Mouse (Mus musculus) cerebral cortex, adult 2 months (tissue): Measurements from ENCODE around the gene Mgam.

Experiments used
- whole genome bisulfite sequencing: fragments of 180-500 bp; shearing (Covaris S2); methylation state at CpG from one replicate; pipeline ENCODE4 v1.1.7; 2018; 5-methylcytosine and 5-hydroxymethylcytosine counted together

Gene Mgam

DNA sequence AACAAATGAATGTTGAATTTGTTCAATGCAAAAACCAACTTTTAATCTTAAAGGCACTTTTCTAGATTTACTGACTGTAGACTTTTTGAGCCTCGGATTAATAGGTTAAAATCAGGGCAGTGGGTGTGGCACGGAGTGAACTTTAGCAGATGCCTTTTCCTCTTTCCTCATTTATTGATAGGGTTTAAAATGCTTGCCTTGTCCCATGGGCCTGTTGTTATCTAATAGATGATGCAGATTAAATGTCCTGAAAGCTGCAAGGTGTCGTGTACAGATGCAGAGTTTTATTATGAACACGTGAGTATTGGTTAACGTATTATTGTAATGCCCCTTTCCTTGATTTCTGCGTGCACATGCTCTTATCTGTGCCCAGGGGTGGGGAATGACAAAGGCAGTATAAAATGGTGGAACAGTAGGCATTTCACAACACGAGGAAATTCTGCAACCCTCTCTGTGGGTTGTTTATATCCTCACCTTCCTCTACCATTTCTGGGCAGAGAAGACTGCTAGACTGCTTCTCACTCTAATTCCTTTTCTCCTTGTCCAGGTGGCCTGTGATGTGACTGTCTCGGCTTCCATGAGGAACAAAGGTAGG is at the start of gene Mgam:
Gene Mgam (plus strand): TSS at position 426 of the 595 bp plus-strand sequence.
- WGBS, result 88% methylated on average over 8 of the region's 8 CpGs

- WGBS, result 65% methylated on average over 6 of the region's 6 CpGs
Measured at GRCm38 (mm10) chr6:40584336-40584735, 44.3 kb upstream of the Mgam start.

DNA sequence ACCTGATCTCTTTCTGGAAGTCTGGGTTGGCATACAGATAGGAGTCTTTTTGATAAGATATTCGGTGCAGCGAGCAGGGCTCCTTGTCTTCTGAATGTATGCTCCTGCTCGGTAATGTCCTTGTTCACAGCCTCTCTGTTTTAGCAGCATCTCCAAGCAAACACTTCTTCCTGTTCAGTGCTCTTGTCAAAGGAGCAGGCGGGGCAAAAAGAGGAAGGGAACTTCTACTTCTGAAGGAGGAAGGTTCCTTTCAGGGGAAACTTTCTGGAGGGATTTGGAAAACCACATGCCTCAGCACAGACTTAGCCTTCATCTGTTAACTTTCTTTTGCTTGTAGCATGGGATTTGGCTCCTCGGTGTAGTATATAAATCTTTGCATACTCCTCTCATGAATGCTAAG is 43.0 kb upstream of the Mgam start, which contains the start of gene Clec5a:
Gene Clec5a (minus strand): TSS at position 177 of the 400 bp plus-strand sequence.
- WGBS, result 72% methylated on average over 5 of the region's 5 CpGs

DNA sequence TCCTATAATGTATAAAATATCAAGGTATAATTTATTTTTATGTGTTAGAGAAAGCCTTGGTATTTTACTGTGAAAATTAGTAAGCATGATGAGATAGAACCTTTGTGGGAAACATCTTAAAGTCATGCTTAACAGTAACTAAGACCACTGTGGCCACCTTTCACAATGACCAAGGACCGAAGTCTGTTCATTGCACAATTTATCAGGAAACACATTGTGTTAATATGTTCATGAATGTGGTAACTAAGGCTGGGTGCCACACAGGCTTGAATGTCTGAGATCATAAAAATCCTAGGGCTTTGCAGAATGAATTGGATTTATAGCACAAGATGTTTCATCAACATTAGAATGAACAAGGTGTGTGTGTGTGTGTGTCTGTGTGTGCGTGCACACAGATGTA is 40.3 kb upstream of the Mgam start:
- WGBS, result 93% methylated on average over 2 of the region's 2 CpGs

GRCm38 (mm10) chr6:40594804-40595550 is 33.7 kb upstream of the Mgam start:
- WGBS, result 75% methylated on average over 3 of the region's 3 CpGs

GRCm38 (mm10) chr6:40598546-40598945 is 30.1 kb upstream of the Mgam start:
- 37% methylated on average over 4 of the region's 4 CpGs for WGBS

GRCm38 (mm10) chr6:40610244-40610643 is 18.4 kb upstream of the Mgam start:
- 26% methylated on average over 8 of the region's 8 CpGs for WGBS

GRCm38 (mm10) chr6:40613260-40613852 is 15.3 kb upstream of the Mgam start, which contains the start of gene Tas2r138:
Tas2r138 (minus strand) TSS chr6:40613310.
- 89% methylated on average over 4 of the region's 4 CpGs for WGBS

DNA sequence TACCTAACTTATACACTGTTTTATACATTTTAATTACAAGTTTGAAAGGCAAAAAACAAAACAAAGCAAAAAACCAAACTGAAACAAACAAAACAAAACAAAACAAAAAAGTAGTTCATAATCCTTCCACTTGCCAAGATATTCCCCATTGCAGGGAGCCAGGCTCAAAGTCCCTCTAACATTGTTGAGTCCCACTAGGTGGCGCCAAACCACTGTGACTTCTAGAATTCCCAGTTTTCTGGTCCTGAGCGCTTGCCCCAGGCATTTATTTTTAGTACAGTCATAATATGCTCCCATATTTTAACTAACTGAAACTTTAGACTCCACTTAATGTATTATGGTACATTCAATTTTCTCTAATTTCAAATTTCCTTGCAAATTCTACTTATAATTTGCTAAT is 10.7 kb upstream of the Mgam start:
- WGBS, result 1% methylated on average over 2 of the region's 2 CpGs

GRCm38 (mm10) chr6:40626111-40626510 is 2.5 kb upstream of the Mgam start:
- 71% methylated on average over 1 of the region's 1 CpGs for WGBS

GRCm38 (mm10) chr6:40634640-40635071 is 6.0 kb downstream of the Mgam start:
- 72% methylated on average over 1 of the region's 1 CpGs for WGBS

DNA sequence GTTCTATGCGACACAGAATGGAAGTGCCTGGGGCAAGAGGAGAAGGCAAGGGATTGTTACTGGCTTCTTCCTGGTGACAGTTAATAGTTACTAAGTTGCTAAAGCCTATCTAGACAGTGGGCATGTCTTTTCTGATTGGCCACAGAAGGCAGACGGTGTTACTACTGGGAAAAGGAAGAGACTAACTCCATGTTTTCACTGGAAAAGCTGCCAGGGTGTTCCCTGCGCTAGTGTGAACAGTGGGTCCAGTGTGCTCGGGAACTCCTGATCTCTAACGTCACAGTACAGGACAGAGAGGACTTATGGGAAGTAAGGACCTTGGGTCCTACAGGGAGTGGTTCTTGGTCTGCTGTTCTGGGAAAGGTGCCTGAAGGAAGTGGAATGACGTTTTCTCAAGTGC is 6.9 kb downstream of the Mgam start:
- WGBS, result 77% methylated on average over 6 of the region's 6 CpGs

GRCm38 (mm10) chr6:40637755-40638154 is 9.1 kb downstream of the Mgam start:
- 91% methylated on average over 5 of the region's 5 CpGs for WGBS

- 90% methylated on average over 8 of the region's 8 CpGs for WGBS
Measured at GRCm38 (mm10) chr6:40640710-40641538, 12.3 kb downstream of the Mgam start.

DNA sequence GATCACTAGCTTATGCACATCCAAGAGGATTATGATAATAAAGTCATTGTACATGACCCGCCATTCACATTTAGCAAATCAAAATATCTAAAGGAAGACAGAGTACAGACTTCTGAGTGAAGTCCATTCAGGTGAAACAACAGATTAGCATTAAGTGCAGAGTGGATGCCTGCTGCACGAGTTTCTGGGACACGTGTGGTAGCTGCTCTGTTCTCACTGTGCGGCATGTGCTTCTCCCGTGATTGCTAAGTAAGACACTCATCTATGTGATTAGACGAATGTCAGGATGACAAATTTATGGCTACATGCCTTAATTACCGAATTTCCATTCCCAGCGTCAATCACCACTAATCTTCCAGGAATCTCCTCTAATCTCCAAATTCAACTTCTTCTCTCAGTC is 17.1 kb downstream of the Mgam start:
- WGBS, result 72% methylated on average over 8 of the region's 8 CpGs

GRCm38 (mm10) chr6:40650953-40651352 is 22.3 kb downstream of the Mgam start:
- whole genome bisulfite sequencing, result 90% methylated on average over 1 of the region's 1 CpGs

- WGBS, result 27% methylated on average over 2 of the region's 2 CpGs
Measured at GRCm38 (mm10) chr6:40660930-40661329, 32.3 kb downstream of the Mgam start.

DNA sequence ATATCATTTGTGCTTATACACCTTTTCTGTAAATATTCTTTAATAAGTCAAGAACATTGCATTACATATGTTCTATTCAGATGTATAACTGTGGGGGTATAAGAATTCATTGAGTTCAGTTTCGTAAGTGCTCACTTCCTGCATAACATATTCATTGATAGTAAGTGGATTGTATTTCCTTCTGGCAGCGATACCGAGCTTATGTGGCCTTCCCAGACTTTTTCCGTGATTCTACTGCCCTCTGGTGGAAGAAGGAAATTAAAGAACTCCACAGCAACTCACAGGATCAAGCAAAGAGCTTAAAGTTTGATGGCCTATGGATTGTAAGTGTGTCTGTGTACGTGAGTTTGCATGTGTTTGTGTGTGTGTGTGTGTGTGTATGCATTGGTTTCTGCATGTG is 60.5 kb downstream of the Mgam start:
- WGBS, result 3% methylated on average over 5 of the region's 5 CpGs

DNA sequence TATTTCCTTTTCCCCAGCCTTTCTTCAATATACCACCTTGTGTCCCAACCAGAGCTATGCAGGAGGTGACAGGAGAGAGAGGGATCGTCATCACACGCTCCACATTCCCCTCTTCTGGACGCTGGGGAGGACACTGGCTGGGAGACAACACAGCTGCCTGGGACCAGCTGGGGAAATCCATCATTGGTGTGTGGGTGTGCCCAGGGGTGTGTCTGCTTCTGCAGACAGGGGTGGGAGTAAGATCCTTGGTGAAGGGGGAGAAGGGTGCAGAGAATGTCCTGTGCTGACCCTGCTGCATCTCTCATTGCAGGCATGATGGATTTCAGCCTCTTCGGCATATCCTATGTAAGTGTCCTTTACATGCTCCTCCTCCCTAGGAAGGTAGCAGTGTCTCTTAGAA is 63.4 kb downstream of the Mgam start:
- 75% methylated on average over 4 of the region's 4 CpGs for WGBS

- WGBS, result 79% methylated on average over 5 of the region's 5 CpGs
Measured at GRCm38 (mm10) chr6:40713494-40713893, 84.9 kb downstream of the Mgam start.

GRCm38 (mm10) chr6:40715705-40716104 is 87.1 kb downstream of the Mgam start:
- 82% methylated on average over 1 of the region's 1 CpGs for whole genome bisulfite sequencing

GRCm38 (mm10) chr6:40728506-40728905 is 99.9 kb downstream of the Mgam start:
- WGBS, result 87% methylated on average over 4 of the region's 4 CpGs
